Mouse (Mus musculus): ENCODE measurements around the gene Acd. TPM values are rescaled to one million over a fixed set of nuclear protein-coding genes. Genes with fewer than 3 reads are reported as not detected.

Gene Acd
- polyA plus RNA-seq (2014; fragmentation: Nextera tagmentation; extraction: Ambion mirVana) = 71.3 and 78.1 TPM in 2 replicates

DNA sequence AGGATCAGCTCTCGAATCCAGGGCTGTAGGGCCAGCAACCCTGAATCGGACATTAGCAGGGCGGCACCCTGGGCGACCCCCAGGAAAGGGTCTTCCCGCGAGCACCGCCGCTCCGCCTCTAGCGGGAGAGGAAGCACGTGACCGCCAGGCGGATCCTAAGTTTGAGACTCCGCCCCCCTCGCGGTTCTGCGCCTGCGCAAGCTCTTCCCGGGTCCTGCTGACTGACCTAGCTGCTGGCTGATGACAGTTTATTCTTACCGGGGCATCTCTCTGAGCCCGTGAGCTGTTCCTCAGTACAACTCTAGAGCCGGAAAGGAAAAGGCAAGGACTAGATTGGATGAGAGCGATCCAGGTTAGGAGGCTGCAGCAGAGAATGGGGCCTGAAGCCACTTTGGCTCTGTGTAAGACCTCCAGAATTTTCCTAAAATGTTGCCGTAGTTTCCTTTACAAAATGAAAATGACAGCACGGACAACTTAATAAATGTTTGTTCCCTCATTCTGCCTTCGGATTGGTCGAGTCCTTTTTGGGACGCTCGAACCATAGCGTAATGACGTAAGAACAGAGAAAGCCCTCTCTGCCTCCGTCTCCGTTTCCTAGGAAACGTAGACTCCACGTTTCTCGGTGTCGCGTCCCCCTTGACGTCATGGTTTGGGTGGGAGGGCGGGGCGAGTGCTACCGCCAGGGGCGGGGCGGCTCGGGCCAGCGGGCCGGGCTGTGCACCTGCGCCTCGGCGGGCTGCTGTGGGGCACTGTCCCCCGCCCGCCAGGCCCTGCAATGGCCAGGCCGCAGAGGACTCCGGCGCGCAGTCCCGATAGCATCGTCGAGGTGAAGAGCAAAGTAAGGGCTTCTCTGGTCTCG, at the start of gene Acd, which contains the start of gene Pard6a:
Gene Acd (minus strand): TSS at position 137 of the 859 bp plus-strand sequence.
Gene Pard6a (plus strand): TSS at position 183 of the 859 bp plus-strand sequence.
- peak within 1 kb of the TSS; percentile 65 for H3K4me3 ChIP-seq (replicated peaks; ENCODE audit: low read length)
- H3K27ac ChIP-seq = peak within 1 kb of the TSS; percentile 91
- H3K4me1 ChIP-seq (replicated peaks; ENCODE audit: control insufficient read depth, insufficient read depth, low read length) = peaks cover 14% of the 10 kb centered on the region
- no peaks in the 10 kb centered on the region for H3K27me3 ChIP-seq (ENCODE audit: control insufficient read depth, insufficient read depth, low read length)
- WGBS = under 1% methylated on average over 60 of the region's 60 CpGs
- peak; percentile 97 for DNase-seq (ENCODE audit: low spot score)
- H3K9me3 ChIP-seq (ENCODE audit: control insufficient read depth, low read length) = no peaks in the 10 kb centered on the region
- ATAC-seq (ENCODE audit: low FRiP score) = peak; percentile 81
- peak within 1 kb of the TSS; percentile 71 for H3K9ac ChIP-seq
- peak within 1 kb of the TSS; percentile 80 for H3K4me2 ChIP-seq (replicated peaks)
- H3K36me3 ChIP-seq (replicated peaks; ENCODE audit: control insufficient read depth, insufficient read depth) = peaks cover 46% of the 10 kb centered on the region

DNA sequence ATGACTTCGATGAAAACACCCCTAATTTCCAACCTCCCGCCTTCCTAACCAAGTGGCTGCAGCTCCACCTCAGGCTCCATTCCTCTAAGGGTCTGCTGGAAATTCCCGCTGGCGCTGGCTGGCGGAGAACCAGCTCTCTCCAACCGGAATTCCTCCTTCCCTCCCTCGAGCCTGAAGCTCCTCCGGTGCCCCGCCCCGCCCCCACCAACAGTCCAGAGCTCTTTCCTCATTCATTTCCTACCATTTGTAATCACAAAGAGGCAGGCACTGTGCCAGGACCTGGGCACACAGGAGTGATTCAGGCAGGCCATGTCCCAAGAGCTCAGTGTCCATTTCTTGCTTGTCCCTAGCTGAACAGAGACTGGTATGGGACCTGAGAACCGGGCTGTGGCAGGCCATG, 49.7 kb upstream of the Acd start:
- 10% methylated on average over 11 of the region's 11 CpGs for WGBS
- Histone ChIP-seq H3K9ac (peak overlapping the region; percentile 32; the same call in 1 of the 2 replicates), H3K4me3 (replicated peaks; ENCODE audit: low read length) (no peak overlapping the region), H3K27ac (no peak overlapping the region), H3K4me1 (replicated peaks; ENCODE audit: control insufficient read depth, insufficient read depth, low read length) (peaks cover 38% of the 10 kb centered on the region), H3K27me3 (ENCODE audit: control insufficient read depth, insufficient read depth, low read length) (no peaks in the 10 kb centered on the region), H3K36me3 (replicated peaks; ENCODE audit: control insufficient read depth, insufficient read depth) (no peaks in the 10 kb centered on the region), H3K4me2 (replicated peaks) (peak overlapping the region; percentile 20), H3K9me3 (ENCODE audit: control insufficient read depth, low read length) (no peaks in the 10 kb centered on the region)
- peak; percentile 48; the same call in 1 of the 2 replicates for ATAC-seq (ENCODE audit: low FRiP score)
- peak; percentile 38 for DNase-seq (ENCODE audit: low spot score)

DNA sequence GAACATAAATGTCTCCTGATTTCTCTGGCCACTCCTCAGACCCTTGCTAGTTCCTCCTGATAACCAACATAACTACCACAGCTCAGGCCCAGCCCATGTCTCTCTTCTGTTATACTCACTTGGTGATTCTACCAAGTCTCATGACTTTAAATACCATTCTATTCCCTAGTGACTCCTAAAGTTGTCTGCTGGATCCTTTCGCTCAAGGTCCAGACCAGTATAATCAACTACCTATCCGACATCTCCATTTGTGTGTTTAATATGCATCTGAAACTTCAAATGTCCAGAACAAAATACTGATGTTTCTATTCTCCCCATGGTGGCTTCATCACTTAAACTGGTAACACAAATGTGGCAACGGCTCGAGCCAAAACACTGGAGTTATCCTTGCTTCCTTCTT, 42.4 kb upstream of the Acd start:
- Histone ChIP-seq H3K27ac (no peak overlapping the region), H3K36me3 (replicated peaks; ENCODE audit: control insufficient read depth, insufficient read depth) (0 out of 2 replicates have a peak, but pooled peaks cover 1% of the 10 kb centered on the region), H3K9me3 (ENCODE audit: control insufficient read depth, low read length) (no peaks in the 10 kb centered on the region), H3K27me3 (ENCODE audit: control insufficient read depth, insufficient read depth, low read length) (no peaks in the 10 kb centered on the region), H3K9ac (no peak overlapping the region), H3K4me1 (replicated peaks; ENCODE audit: control insufficient read depth, insufficient read depth, low read length) (no peaks in the 10 kb centered on the region; the same call in 1 of the 2 replicates), H3K4me3 (replicated peaks; ENCODE audit: low read length) (no peak overlapping the region), H3K4me2 (replicated peaks) (no peak overlapping the region)
- no peak for DNase-seq (ENCODE audit: low spot score)
- 90% methylated on average over 4 of the region's 4 CpGs for WGBS
- no peak for ATAC-seq (ENCODE audit: low FRiP score)

DNA sequence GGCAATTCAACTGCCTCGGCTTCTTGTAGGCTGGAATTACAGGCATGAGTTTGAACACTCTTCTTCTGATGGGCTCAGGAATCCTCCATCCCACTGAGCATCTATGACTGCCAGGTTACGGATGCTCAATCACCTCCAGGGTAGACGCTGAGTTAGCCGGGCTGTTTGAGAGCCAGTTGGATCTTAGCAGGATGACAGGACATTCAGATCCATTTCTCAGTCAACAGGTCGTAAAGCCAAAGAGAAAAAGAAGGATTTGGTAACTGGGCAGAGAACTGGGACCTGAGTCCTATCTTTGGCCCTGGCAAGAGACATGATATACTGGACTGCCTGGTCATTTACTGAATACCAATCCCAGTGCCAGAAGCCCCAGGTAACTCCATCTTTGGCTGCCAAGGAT, 38.3 kb upstream of the Acd start:
- ATAC-seq (ENCODE audit: low FRiP score) (no peak), DNase-seq (ENCODE audit: low spot score) (no peak)
- 95% methylated on average over 5 of the region's 5 CpGs for WGBS

DNA sequence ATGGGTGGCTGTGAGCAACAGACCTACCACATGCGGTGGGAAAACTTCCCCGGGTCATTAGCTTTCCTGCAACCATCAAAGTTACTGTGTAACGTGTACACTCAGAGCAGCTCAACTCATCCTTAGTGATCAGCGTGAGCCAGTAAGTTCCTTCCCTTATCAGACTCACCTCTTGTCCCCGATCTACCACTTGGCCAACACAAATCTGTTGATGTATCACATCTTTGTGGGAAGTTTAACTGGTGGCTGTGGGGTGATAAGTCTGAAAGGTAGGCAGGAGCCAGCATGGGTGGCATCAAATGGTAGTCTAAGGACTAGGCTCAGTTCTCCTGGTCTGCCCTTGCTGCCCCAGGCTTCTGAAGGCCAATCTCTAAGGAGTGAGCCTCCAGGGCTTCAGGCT, 31.3 kb upstream of the Acd start:
- no peak overlapping the region for H3K27ac ChIP-seq
- no peak overlapping the region for H3K9ac ChIP-seq
- no peak overlapping the region for H3K4me3 ChIP-seq (replicated peaks; ENCODE audit: low read length)
- no peaks in the 10 kb centered on the region for H3K4me1 ChIP-seq (replicated peaks; ENCODE audit: control insufficient read depth, insufficient read depth, low read length)
- no peak overlapping the region for H3K4me2 ChIP-seq (replicated peaks)
- peaks cover 19% of the 10 kb centered on the region for H3K36me3 ChIP-seq (replicated peaks; ENCODE audit: control insufficient read depth, insufficient read depth)
- H3K9me3 ChIP-seq (ENCODE audit: control insufficient read depth, low read length) = no peaks in the 10 kb centered on the region
- WGBS = 91% methylated on average over 5 of the region's 5 CpGs
- DNase-seq (ENCODE audit: low spot score) (no peak), ATAC-seq (ENCODE audit: low FRiP score) (no peak)
- H3K27me3 ChIP-seq (ENCODE audit: control insufficient read depth, insufficient read depth, low read length) = no peaks in the 10 kb centered on the region

More for the DNA sequence above, 38.3 kb upstream of the Acd start:
- Histone ChIP-seq H3K9me3 (ENCODE audit: control insufficient read depth, low read length) (no peaks in the 10 kb centered on the region), H3K36me3 (replicated peaks; ENCODE audit: control insufficient read depth, insufficient read depth) (0 out of 2 replicates have a peak, but pooled peaks cover 4% of the 10 kb centered on the region), H3K4me1 (replicated peaks; ENCODE audit: control insufficient read depth, insufficient read depth, low read length) (no peaks in the 10 kb centered on the region), H3K9ac (no peak overlapping the region), H3K27me3 (ENCODE audit: control insufficient read depth, insufficient read depth, low read length) (no peaks in the 10 kb centered on the region), H3K4me3 (replicated peaks; ENCODE audit: low read length) (no peak overlapping the region), H3K27ac (no peak overlapping the region), H3K4me2 (replicated peaks) (no peak overlapping the region)

DNA sequence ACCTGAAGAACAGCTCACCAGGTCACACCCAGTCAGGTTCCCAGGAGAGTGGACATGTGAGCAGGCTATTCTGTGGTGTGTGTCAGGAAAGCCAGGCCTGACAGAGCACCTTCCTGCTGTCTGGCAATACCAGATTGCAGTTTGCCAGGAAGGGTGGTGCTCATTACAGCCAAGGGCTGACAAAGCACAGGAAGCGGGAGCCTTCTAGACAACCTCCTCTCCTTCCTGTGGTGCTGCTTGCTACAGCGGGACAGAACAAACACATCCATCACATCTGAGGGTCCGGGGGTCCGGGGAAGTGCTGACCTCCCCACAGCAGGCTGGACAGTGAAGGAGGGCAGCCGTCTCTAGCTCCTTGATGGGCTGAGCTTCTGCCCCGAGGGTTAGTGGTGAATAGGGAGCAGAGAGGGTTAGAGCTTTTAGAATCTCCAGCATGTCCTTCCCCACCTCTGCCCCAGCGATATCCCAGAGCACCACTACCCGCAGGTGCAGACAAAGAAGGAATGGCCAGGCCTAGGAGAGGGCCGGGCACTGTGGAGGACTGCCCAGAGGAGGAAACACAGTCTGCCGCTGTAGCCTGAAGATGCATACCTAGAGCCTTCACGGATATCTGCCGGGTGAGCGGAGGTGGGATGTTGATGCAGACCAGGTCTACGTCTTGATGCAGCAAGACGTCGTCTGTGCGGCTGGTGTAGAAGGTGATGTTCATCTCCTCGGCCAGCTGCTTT, 26.7 kb upstream of the Acd start:
- H3K9me3 ChIP-seq (ENCODE audit: control insufficient read depth, low read length) = no peaks in the 10 kb centered on the region
- ATAC-seq (ENCODE audit: low FRiP score) = no peak
- H3K9ac ChIP-seq = no peak overlapping the region
- peaks cover 52% of the 10 kb centered on the region for H3K36me3 ChIP-seq (replicated peaks; ENCODE audit: control insufficient read depth, insufficient read depth)
- no peak overlapping the region for H3K27ac ChIP-seq
- H3K4me1 ChIP-seq (replicated peaks; ENCODE audit: control insufficient read depth, insufficient read depth, low read length) = no peaks in the 10 kb centered on the region
- 95% methylated on average over 18 of the region's 18 CpGs for WGBS
- DNase-seq (ENCODE audit: low spot score) = no peak
- no peak overlapping the region for H3K4me3 ChIP-seq (replicated peaks; ENCODE audit: low read length)
- H3K4me2 ChIP-seq (replicated peaks) = no peak overlapping the region
- H3K27me3 ChIP-seq (ENCODE audit: control insufficient read depth, insufficient read depth, low read length) = no peaks in the 10 kb centered on the region

DNA sequence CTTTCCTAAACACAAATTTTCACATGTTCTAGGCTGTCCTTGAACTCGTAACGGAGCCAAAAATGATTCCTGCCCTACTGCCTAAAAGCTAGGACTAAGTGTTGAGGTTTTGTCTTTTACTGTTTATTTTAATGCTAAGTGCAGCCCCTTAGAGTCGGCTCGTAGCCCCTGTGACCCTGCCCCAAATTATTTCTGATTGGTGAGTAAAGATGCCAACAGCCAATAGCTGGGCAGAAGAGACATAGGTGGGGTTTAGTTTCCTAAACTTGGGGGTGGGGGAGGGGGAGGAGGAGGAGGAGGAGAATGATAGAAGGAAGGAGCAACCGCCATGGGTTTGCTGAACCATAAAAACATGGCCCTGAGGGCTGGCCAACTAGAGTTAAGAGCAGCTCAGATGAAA, 24.8 kb upstream of the Acd start:
- Histone ChIP-seq H3K36me3 (replicated peaks; ENCODE audit: control insufficient read depth, insufficient read depth) (peaks cover 56% of the 10 kb centered on the region), H3K4me2 (replicated peaks) (no peak overlapping the region), H3K4me3 (replicated peaks; ENCODE audit: low read length) (no peak overlapping the region), H3K9ac (no peak overlapping the region), H3K27ac (no peak overlapping the region), H3K9me3 (ENCODE audit: control insufficient read depth, low read length) (no peaks in the 10 kb centered on the region), H3K4me1 (replicated peaks; ENCODE audit: control insufficient read depth, insufficient read depth, low read length) (no peaks in the 10 kb centered on the region), H3K27me3 (ENCODE audit: control insufficient read depth, insufficient read depth, low read length) (no peaks in the 10 kb centered on the region)
- WGBS = 86% methylated on average over 5 of the region's 5 CpGs
- no peak for ATAC-seq (ENCODE audit: low FRiP score)
- DNase-seq (ENCODE audit: low spot score) = no peak

DNA sequence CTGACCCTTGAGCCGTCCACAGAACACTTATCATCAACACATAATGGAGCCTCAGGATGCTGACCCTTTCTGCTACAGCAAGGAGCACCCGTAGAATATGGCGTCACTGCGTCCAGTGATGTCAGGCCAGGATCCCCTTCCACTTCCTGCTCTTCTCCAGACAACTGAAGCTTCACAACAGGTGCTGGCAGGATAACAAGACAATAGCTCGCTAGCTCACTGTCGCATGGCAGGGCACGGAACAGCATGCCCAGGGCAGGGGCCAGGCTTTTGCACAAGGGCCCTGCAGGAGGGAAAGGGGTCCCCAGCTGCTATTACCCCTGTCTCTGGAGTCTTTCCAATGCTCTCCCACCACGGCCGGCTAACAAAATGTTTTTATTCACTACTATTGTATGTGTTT, 22.0 kb upstream of the Acd start:
- Histone ChIP-seq H3K4me3 (replicated peaks; ENCODE audit: low read length) (no peak overlapping the region), H3K27ac (no peak overlapping the region), H3K4me2 (replicated peaks) (no peak overlapping the region), H3K9ac (no peak overlapping the region), H3K9me3 (ENCODE audit: control insufficient read depth, low read length) (no peaks in the 10 kb centered on the region), H3K27me3 (ENCODE audit: control insufficient read depth, insufficient read depth, low read length) (no peaks in the 10 kb centered on the region), H3K36me3 (replicated peaks; ENCODE audit: control insufficient read depth, insufficient read depth) (peaks cover 62% of the 10 kb centered on the region), H3K4me1 (replicated peaks; ENCODE audit: control insufficient read depth, insufficient read depth, low read length) (no peaks in the 10 kb centered on the region)
- ATAC-seq (ENCODE audit: low FRiP score) (no peak), DNase-seq (ENCODE audit: low spot score) (no peak)
- 89% methylated on average over 9 of the region's 9 CpGs for WGBS

DNA sequence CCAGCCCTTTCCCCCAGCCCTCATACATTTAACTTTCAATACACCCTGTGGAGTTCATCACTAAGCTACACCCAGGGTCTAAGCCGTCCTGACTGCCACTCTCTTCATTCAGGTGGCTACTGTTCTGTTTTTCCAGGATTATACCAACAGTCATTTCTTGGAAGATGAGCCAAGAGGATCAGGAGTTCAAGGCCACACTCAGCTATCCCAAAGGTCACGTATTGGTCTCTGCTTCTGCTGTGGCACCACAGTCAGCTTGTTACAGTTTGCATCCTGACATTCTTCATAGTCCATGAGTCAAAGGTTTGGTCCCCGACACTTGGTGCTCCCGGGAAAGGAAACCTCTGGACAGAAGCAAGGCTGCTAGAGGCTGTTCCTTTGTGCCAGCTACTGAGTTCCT, 18.7 kb upstream of the Acd start:
- Histone ChIP-seq H3K27ac (no peak overlapping the region), H3K9ac (no peak overlapping the region), H3K27me3 (ENCODE audit: control insufficient read depth, insufficient read depth, low read length) (no peaks in the 10 kb centered on the region), H3K36me3 (replicated peaks; ENCODE audit: control insufficient read depth, insufficient read depth) (peaks cover 57% of the 10 kb centered on the region), H3K4me3 (replicated peaks; ENCODE audit: low read length) (no peak overlapping the region), H3K9me3 (ENCODE audit: control insufficient read depth, low read length) (no peaks in the 10 kb centered on the region), H3K4me2 (replicated peaks) (no peak overlapping the region), H3K4me1 (replicated peaks; ENCODE audit: control insufficient read depth, insufficient read depth, low read length) (no peaks in the 10 kb centered on the region)
- ATAC-seq (ENCODE audit: low FRiP score) = no peak
- DNase-seq (ENCODE audit: low spot score) = no peak
- WGBS = 90% methylated on average over 4 of the region's 4 CpGs
